Mouse (Mus musculus): ENCODE data around the gene Dcaf10.
A peak's percentile ranks its signal among the peaks of the same experiment; 100 is the strongest.
"Not testable (repeated sequence)": the region's sequence is repeated elsewhere in the genome, so short reads cannot be mapped to it uniquely, and the experiment has no call there.

Dcaf10 gene

DNA sequence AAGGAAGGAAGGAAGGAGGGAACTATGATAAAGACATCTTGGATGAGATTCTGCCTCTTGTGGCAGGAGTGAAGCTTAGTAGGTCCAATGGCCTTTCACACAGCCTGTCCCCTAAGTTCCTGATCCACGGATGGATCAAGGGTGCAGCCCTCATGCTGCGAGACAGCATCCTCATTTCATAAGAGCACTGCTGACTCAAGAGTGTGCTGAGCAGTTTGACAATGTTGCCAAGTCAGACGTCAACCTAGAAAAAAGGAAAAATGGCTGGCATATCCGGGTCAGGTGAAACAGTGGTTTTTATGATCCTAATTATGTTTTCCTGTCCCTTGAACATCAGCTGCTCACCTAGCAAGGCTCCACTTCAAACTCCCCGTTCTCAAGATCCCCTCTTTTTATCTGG is 51.8 kb downstream of the Dcaf10 start:
- DNase-seq (ENCODE audit: low spot score): no peak

DNA sequence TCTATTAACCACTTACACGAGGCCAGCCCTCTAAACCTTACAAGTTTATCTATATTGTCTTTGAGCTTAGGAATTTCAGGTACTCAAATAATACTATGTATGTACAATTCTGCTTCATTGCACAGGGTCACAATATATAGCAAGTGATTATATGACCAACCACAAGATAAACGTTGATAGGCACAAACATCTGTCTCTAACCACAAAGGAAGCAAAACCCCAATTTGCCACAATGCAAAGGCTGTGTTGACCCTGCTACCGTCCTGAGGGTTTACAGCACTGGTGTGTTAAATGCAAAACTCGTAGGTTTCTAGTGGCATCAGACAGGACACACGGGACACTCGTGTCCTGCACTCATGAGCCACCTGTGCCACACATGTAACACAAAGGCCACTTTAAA is 54.3 kb downstream of the Dcaf10 start:
- not testable (repeated sequence) for DNase-seq (ENCODE audit: low spot score)

DNA sequence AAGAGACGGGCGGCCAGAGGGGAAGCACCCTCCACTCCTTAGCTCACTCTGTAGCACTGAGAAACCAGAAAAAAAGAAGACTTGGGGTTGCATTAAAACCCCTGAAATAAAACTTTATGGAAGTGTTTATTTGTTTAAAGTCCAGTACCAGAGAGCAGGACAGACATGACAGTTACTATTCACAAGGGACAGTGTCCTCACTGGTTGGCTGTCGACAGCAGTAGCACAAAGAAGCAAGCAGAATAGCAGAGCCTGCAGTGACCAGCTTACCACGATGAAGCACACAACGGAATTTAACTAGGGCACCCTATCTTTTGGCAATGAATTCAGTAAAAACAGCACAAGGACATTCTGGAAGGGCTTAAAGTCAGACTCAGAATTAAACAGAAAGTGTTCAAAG is 56.4 kb downstream of the Dcaf10 start:
- DNase-seq (ENCODE audit: low spot score): not testable (repeated sequence)

DNA sequence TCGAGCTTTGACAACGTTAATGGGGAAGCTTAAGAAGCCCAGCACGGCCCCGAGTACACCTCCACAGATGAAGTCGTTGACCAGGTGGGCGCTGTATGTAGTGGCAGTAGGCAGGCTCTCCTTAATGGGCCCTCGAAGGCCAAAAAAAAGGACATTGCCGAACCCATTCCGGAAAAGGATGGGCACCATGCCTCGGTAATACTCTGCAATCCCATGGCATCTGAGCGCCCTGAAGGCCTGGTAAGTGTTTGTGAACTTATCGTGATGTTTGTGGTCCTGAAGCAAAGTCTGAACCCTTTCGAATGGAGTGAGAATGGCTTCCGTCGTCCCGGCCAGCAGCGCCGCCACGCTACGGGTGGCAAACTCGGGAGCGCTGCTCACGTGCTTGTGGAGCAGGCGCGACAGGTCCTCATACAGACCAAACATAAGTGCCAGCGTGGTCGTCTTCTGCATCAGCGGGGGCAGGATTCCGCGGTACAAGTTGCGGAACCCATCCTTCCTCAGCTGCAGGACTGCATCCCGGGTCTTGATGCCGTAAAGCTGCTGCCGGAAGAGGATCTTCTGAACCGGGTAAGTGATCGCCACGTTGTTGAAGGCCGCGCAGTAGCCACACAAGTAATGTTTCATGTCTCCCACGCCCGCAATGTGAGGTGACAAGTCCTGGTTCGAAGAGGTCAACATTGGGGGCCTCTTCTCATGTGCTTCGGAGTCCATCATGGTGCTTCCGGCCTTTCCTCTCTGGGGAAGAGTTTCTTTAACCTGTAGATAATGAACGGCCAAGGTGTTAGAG is 57.7 kb downstream of the Dcaf10 start:
- no peak for DNase-seq (ENCODE audit: low spot score)

DNA sequence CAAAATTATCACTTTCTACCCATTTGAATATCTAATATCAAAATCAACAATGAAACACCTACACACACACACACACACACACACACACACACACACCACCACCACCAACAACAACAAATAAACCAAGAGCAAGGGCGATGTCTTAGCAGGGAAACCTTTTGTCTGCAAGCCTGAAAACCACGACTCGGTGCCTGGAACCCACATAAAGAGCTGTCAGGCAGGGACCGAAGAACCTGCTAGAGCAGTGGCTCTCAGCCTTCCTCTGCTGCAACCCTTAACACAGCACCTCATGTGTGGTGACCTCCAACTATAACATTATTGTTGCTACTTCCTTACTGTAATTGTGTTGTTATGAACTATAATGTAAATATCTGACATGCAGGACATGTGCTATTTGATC is 60.4 kb downstream of the Dcaf10 start:
- no peak for DNase-seq (ENCODE audit: low spot score)

DNA sequence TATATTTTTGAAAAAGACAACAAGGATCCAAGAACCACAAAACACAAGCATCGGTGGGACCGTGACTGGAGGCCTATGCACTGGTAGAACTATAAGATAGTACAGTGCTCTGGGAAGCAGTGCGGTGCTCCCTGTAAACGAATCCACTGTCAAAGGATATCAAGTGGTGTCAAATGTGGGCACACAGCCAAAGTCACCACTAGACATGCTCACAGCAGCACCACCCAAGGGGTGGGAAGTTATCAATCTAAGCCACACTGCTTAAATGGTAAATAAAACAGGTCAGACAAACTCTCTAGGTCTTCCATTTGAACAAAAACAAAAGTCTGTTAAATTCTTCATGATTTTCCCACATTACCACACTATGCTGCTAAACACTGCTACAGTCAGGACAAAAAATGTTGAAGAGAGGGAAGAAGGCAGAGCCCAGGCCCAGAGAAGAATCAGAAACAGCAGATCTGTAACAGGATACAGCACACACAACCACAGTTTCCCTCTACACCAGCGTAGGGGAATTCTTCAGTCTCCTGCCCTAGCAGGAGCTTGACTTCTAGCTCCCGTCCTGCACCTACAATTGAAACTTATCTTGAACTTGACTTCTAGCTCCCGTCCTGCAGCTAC is 61.1 kb downstream of the Dcaf10 start:
- DNase-seq (ENCODE audit: low spot score): no peak

DNA sequence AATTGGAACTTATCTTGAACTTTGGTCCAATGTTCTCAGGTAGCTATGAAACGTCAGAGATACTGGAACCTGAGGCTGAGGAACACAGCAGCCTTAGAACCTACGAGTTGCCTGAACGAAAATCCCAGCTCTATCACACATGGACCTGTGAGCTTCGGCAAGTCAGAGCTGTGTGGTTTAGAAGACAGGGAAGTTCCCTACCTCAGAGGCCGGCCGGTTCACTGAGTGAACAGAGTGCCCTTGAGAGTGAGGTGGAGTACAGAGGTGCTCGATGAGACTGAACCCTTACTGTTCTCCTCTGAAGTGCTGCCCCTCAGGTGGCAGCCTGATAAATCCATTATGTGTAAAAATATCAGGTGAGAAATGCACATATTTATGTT is 61.6 kb downstream of the Dcaf10 start:
- DNase-seq (ENCODE audit: low spot score): no peak

DNA sequence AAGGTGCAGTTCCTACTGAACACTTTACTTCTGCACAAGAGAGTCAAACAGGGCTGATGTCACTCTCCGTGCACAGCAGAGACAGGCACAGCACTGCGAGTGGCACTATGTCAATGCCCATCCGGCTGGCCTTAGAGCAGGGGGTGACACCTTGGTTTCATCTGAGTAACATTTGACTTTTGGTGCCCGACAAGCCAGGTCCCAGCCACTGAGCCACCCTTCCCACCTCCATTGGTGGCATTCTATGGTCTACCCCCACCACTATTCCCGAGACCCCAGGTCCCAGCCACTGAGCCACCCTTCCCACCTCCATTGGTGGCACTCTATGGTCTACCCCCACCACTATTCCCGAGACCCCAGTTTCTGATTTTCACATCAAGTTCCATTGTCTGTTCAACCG is 62.2 kb downstream of the Dcaf10 start:
- no peak for DNase-seq (ENCODE audit: low spot score)

DNA sequence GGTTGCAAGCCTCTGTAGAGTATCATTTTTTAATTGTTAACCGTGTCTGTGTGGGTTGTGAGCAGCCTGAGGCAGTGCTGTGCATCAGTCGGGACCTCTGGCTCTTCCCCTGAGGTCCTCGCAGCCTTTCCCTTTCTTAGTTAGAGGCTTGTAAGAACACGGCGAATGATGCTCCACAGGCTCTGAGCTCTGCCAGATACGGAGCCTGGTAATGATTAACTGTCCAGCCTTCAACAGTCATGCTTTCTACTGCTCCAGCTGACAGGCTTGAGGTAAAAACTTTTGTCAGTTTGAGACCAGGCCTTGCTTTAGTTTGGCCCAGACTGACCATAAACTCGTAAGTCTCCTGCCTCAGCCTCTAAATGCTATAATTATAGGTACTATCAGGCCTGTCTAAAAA is 63.4 kb downstream of the Dcaf10 start:
- no peak for DNase-seq (ENCODE audit: low spot score)

DNA sequence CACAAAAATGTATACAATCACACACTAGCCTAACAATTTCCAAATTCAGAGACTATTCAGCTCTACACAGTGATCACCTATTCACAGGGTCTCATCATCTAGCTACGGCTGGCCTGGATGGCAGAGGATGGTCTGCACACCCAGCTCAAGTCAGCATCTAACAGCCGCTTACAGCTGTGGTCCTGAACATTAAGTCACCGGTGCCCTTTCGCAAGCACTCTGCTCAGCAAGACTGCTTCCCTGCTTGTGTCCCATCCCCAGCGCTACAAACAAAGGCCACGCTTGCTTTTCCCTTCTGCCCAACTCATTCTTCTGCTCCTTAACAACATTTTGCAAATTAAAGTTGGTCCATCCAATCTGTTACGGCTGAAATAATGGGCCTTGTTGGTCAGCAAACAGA is 64.5 kb downstream of the Dcaf10 start:
- no peak for DNase-seq (ENCODE audit: low spot score)

DNA sequence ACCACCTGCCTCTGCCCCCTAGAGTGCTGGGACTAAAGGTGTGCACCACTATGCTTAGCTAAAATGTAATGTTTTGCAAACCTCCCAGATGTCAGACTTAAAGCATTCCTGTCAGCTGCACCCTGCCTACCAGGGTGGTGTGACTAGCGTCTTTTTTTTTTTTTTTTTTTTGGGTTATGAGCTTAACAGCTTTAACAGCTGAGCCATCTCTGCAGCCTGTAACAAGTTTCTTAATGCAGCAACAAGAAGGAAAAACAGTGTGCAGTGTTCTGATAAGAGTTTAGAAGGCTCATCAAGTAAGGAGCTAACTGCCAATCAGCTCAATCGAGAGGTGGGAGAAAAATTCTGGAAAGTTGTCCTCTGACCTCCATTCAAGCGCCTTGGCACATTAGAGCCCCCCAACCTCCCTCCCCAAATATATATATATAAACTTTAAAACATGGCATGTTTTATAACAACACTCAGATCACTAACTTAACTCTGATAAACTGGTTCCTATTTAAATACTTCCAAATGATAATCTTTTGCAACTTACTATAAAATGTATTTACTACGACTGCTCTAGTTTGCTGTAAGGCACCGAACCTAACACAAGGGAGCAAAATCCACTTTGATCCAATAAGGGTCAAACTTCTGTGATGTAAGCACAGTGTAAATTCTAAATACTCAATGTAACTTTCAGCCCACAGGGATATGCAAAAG is 65.3 kb downstream of the Dcaf10 start:
- DNase-seq (ENCODE audit: low spot score): no peak

DNA sequence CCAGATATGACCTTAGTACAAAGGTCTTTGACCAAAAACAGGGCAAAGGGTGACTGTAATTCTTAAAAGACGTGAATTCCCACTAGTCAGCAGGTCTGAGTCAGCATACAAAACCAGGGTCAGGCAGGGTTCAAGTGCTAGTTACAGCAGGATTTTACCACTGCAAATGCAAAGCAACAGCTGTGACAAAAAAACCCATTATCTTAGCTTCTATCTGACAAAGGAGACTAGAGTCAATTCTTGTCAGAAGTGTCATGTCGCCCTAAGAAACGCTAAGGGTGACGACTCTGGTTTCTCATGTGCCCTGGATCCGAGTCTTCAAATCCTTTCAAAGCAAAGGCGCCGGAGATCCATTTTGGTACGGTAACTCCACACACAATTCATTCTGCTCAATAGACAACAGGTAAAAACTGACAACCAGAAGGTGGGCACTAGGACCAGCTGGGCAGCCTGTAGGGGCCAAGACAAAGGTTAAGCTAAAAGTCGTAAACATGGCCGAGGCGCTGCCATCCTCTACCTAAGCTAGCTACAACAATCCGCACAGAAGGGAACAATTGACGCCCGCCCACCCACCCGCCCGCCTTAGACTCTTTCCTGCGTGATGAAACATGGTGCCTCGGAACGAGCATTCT is 65.9 kb downstream of the Dcaf10 start:
- DNase-seq (ENCODE audit: low spot score): peak; percentile 38

DNA sequence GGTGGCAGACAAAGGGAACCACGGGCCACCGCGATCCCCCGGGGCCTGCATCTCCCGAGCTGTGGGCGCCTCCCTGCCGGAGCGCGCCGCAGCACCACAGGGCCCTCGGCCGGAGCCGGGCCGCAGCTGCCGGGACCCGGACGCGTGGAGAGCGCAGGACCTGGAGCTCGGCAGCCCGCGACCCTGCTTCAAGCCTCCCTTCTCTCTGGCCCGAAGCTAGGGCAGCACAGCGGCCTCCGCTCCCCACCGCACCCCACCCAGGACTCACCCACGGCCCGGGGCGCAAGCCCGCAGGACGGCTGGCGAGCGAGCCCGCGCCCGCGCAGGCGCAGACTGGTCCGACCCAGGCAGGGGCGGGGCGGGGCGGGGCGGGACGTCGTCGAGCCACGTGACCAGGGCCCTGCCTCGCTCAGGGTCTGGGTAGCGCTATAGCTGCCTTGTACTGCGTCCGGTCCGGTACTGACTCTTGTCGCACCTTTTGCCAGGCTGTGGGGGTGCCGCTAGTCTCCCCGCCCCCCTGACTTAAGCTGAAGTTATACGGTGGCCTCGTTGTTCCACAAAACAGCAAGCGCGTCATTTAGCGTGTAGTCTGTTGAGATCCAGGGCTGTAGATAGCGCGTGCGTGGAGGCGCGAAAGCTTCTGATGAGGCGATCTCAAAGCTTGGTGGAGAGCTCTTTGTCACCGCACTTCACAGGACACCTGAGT is 66.7 kb downstream of the Dcaf10 start, which contains the start of gene Slc25a51:
Gene Slc25a51, minus strand, starts transcription at position 340 of the 706 bp plus-strand sequence.
- peak; percentile 85 for DNase-seq (ENCODE audit: low spot score)

DNA sequence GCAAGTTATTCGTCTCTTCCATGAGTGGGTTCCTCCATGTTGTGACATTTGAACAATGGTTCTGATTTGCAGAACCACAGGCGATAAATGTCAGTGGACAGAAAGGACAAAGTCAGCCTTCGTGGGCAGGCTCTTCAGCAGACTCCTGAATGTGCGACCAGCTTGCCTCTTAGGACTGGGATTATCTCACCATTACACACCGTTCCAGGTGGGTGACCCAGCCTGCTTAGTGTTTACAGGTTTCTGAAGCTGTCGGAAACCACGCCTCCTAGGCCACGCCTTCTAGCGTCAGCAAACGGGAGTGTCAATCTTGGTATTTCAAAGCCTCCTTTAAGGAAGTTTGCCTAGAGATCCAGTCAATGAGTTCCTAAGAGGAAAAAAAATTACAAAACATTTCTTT is 67.4 kb downstream of the Dcaf10 start:
- peak; percentile 91 for DNase-seq (ENCODE audit: low spot score)

DNA sequence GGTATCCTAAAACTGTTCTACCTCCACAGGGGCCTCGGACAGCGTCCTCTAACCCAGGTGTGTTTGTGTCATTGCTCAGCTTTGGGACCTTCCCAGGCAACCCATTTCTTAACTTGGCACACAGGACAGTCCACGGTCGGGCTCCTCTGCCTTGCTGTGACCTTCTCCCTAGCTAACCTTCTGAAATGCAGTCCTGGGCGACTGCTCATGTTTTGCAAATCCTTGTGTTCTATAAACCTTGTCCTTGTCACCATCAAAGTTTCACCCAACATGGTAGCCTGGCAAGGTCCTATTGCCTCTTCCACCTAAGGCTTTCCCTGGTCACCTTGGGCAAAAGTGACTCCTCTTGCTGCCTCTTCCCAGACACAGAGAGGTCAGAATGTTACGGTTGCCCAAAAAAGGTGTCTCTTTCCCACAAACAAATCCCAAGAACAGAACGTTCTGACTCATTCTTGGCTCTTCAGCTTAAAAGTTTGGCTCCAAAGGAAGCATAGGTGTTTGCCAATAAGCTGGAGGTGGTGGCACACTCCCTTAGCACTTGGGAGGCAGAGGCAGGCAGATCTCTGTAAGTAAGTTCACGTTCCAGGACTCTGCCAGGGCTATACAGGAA is 69.4 kb downstream of the Dcaf10 start:
- DNase-seq (ENCODE audit: low spot score): no peak

DNA sequence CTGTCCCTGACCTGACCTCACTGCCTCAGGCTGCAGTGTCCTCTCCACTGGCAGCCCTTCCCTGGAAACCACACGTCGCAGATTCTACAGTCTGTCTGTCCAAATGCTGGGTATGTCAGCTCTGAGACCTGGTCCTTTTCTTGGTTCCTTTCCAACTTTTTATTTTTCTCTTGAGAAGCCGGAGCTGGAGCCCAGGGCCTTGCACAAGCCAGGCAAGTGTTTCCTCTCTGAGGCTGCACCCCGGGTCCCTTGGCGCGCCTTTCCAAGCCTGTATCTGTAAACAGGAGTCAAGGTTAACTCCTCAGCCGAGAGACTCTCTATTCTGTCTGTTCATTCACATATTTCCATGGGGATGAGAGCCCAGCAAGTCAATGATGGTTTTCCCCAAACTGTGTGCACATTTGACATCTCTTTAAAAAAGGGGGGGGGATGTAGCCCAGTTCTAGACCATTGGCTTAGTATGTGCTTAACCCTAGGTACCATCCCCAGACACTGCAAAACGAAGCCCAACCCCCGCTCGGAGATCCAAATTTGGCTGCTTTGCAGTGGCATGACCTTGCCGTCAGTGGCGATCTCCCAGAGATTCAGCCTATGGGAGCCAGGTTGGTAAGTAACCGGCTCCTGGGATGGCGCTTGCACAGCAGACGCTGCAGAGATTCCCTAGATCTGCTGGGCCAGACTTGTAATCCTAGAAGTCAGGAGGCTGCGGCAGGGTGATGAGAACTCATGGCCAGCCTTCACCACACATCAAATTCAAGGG is 70.7 kb downstream of the Dcaf10 start:
- DNase-seq (ENCODE audit: low spot score): no peak

DNA sequence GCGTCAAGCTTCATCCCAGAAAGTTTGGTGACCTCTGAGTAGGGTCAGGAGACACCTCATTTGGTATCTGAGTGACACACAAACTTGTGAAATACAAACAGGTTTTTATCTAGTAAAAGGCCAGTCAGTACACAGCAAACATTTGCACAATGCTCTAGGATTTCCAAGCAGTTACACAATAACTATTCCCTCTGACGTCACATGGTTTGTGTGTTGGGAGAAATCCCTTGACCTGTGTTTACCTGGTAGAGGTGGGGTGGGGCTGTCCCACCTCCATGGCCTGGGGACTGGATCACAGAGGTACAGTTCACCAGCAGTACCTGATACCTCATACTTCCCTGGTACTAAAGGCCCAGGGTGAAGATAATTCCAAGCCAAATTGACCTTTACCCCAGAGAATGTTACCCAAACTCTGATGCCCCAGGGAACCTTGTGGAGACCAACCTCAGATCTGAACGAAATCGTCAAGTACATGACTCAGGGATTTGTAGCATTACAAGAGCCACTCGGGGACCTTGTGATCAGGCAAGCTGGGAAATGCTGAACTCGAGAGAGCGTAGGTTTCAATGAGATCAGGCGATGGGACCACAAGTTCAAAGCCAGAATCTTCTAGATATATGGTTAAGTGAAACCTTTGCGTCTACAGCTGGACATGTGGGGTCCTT is 71.9 kb downstream of the Dcaf10 start:
- DNase-seq (ENCODE audit: low spot score): no peak

DNA sequence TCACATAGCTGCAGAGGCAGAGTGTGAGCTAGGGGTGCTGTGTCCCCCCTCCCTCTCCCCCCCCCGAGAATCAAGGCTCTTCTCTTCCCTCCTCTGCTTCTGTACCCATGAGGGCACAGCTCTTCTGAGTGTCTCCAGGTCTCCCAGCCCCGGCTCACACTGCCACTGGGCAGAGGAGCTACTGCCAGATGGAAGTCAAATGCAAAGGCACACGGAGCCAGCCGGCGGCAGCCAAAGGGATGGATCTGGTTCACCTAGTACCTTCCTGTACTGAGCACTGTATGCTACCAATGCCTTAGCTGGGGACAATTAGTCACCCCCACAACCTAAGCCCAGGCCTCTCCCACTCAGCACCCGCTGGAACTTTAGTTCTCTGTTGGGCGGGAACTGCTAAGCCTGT is 74.4 kb downstream of the Dcaf10 start:
- DNase-seq (ENCODE audit: low spot score): no peak

DNA sequence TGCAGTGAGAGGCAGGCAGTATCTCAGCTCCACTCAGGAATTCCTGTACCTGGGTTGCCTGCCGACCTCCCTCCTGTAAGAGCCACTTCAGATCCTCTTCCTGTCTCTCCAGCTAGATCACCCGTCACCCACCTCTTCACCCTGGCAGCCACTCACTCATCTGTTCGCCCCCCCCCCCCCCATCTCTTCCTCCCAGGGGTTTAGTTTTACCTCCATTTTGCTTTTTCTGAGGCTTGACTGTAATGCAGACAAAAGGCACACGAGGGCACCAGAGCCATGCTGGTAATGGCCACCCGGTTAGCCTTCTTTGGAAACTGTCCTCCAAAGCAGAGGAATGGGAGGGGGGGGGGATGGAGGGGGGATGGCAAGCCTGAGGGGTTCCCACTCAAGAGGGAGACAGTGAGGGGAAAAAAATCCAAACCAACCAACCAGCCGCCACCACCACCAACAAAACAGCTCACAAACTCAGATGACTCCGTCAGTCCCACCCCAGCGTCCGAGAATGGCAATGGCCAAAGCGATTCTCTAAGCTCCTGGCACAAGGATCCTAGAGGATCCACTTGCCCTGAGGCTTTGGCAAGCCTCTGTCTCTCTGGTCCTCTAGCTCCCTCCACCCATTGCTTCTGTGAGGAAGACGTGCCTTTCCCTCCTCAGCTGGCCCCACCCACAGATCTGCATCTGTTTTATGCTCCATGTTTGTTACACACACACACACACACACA is 76.5 kb downstream of the Dcaf10 start:
- peak; percentile 63 for DNase-seq (ENCODE audit: low spot score)

DNA sequence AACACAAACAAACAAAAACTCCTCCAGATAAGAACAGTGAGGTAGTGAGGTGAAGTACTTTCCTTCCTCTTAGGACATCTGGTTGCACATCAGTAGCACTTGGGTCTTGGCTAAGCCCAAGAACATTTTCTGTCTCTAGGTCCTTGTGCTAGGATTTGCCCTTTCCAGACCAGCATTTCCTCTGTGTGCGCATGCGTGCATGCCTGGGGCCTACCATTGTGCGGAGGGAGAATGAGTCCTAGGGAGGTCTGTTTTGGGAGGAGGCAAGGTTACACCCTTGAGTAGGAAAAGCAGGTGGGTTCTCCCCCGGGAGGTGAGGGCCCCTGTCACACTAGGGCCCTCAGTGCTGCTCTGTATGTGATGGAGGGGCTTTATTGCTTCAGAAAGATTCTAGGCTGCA is 77.2 kb downstream of the Dcaf10 start:
- no peak for DNase-seq (ENCODE audit: low spot score)
